Mouse (Mus musculus): ENCODE measurements at regions not wholly inside any gene's neighbourhood (a gene's known extent, or its start where the extent isn't known, plus 50 kb on each side); places are given as distances from the start of the nearest gene placed in this dataset.

- Histone ChIP-seq H3K36me3 (no peaks in the 10 kb centered on the region), H3K4me1 (replicated peaks) (peaks cover 17% of the 10 kb centered on the region), H3K4me3 (replicated peaks) (peak overlapping the region; percentile 40; the same call in 1 of the 2 replicates), H3K9me3 (no peaks in the 10 kb centered on the region), H3K27me3 (replicated peaks) (no peaks in the 10 kb centered on the region), H3K27ac (peak overlapping the region; percentile 98), H3K4me2 (replicated peaks) (peak overlapping the region; percentile 77), H3K9ac (no peak overlapping the region)
- ATAC-seq, result no peak
- 27% methylated on average over 2 of the region's 2 CpGs for WGBS
These were observed 88.5 kb upstream of the Ssbp2 start for GRCm38 (mm10) chr13:91371596-91371987.

- no peak overlapping the region for H3K4me3 ChIP-seq (replicated peaks)
- H3K27ac ChIP-seq, result peak overlapping the region; percentile 98
- 70% methylated on average over 11 of the region's 11 CpGs for WGBS
- H3K9ac ChIP-seq, result no peak overlapping the region
- H3K4me2 ChIP-seq (replicated peaks), result no peak overlapping the region
- no peaks in the 10 kb centered on the region for H3K27me3 ChIP-seq (replicated peaks)
- H3K9me3 ChIP-seq, result no peaks in the 10 kb centered on the region
- no peaks in the 10 kb centered on the region for H3K36me3 ChIP-seq
- ATAC-seq, result no peak
- H3K4me1 ChIP-seq (replicated peaks), result peaks cover 17% of the 10 kb centered on the region
These were observed 87.8 kb upstream of the Ssbp2 start for GRCm38 (mm10) chr13:91372130-91372875.

DNA sequence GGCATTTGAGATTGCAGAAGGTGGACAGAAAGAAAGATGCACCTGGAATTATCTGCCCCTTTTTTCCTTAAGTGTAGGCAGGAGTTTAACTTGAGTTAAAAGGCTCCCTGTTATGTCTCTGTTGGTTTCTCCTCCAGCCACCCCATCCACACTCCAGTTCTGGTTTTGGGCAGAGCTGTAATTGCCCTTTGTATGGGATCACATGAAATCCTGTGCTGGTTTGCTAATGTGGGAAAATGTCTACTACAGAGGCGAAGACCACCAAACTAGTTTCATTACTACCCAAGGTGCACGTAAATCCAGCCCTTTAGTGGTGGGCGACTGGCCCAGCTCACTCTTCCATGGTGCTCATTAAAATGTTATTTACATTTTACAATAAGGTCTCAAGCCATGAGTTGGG lies 85.9 kb upstream of the Ssbp2 start:
- no peak overlapping the region for H3K4me2 ChIP-seq (replicated peaks)
- no peaks in the 10 kb centered on the region for H3K36me3 ChIP-seq
- H3K4me1 ChIP-seq (replicated peaks), result peaks cover 17% of the 10 kb centered on the region
- WGBS, result 23% methylated on average over 3 of the region's 3 CpGs
- H3K4me3 ChIP-seq (replicated peaks), result no peak overlapping the region
- no peak overlapping the region for H3K9ac ChIP-seq
- H3K27ac ChIP-seq, result peak overlapping the region; percentile 34; the same call in 1 of the 2 replicates
- H3K9me3 ChIP-seq, result no peaks in the 10 kb centered on the region
- ATAC-seq, result no peak
- H3K27me3 ChIP-seq (replicated peaks), result no peaks in the 10 kb centered on the region

- ATAC-seq, result no peak
- H3K4me1 ChIP-seq (replicated peaks), result peaks cover 14% of the 10 kb centered on the region
- WGBS, result 81% methylated on average over 3 of the region's 3 CpGs
These were observed 83.5 kb upstream of the Ssbp2 start for GRCm38 (mm10) chr13:91376556-91376955.

GRCm38 (mm10) chr13:91377428-91377827 lies 82.7 kb upstream of the Ssbp2 start:
- no peak overlapping the region for H3K4me3 ChIP-seq (replicated peaks)
- H3K9ac ChIP-seq, result no peak overlapping the region
- H3K27me3 ChIP-seq (replicated peaks), result no peaks in the 10 kb centered on the region
- peaks cover 5% of the 10 kb centered on the region for H3K4me1 ChIP-seq (replicated peaks)
- H3K4me2 ChIP-seq (replicated peaks), result no peak overlapping the region
- WGBS, result 90% methylated on average over 7 of the region's 7 CpGs
- H3K36me3 ChIP-seq, result no peaks in the 10 kb centered on the region
- no peaks in the 10 kb centered on the region for H3K9me3 ChIP-seq
- no peak for ATAC-seq
- H3K27ac ChIP-seq, result no peak overlapping the region

More at GRCm38 (mm10) chr13:91376556-91376955, 83.5 kb upstream of the Ssbp2 start:
- Histone ChIP-seq H3K27me3 (replicated peaks) (no peaks in the 10 kb centered on the region), H3K4me3 (replicated peaks) (no peak overlapping the region), H3K9ac (no peak overlapping the region), H3K9me3 (no peaks in the 10 kb centered on the region), H3K4me2 (replicated peaks) (no peak overlapping the region), H3K27ac (no peak overlapping the region), H3K36me3 (no peaks in the 10 kb centered on the region)

GRCm38 (mm10) chr13:91377972-91378371 lies 82.1 kb upstream of the Ssbp2 start:
- Histone ChIP-seq H3K4me2 (replicated peaks) (no peak overlapping the region), H3K4me1 (replicated peaks) (0 out of 2 replicates have a peak, but pooled peaks cover 1% of the 10 kb centered on the region), H3K9me3 (no peaks in the 10 kb centered on the region), H3K27ac (no peak overlapping the region), H3K27me3 (replicated peaks) (no peaks in the 10 kb centered on the region), H3K9ac (no peak overlapping the region), H3K36me3 (no peaks in the 10 kb centered on the region), H3K4me3 (replicated peaks) (no peak overlapping the region)
- WGBS, result 88% methylated on average over 9 of the region's 9 CpGs
- ATAC-seq, result no peak

- WGBS, result 70% methylated on average over 4 of the region's 4 CpGs
- no peak for ATAC-seq
- H3K9ac ChIP-seq, result no peak overlapping the region
These were observed 74.7 kb upstream of the Ssbp2 start for GRCm38 (mm10) chr13:91385393-91385792.

GRCm38 (mm10) chr13:91387913-91388312 lies 72.2 kb upstream of the Ssbp2 start:
- H3K27ac ChIP-seq, result no peak overlapping the region
- H3K36me3 ChIP-seq, result no peaks in the 10 kb centered on the region
- no peak overlapping the region for H3K9ac ChIP-seq
- peak; percentile 51; the same call in 1 of the 2 replicates for ATAC-seq
- no peak overlapping the region for H3K4me2 ChIP-seq (replicated peaks)
- WGBS, result 48% methylated on average over 10 of the region's 10 CpGs
- no peaks in the 10 kb centered on the region for H3K27me3 ChIP-seq (replicated peaks)
- H3K4me3 ChIP-seq (replicated peaks), result no peak overlapping the region
- H3K4me1 ChIP-seq (replicated peaks), result 0 out of 2 replicates have a peak, but pooled peaks cover 4% of the 10 kb centered on the region
- H3K9me3 ChIP-seq, result no peaks in the 10 kb centered on the region

More at GRCm38 (mm10) chr13:91385393-91385792, 74.7 kb upstream of the Ssbp2 start:
- no peak overlapping the region for H3K27ac ChIP-seq
- H3K9me3 ChIP-seq, result no peaks in the 10 kb centered on the region
- H3K4me3 ChIP-seq (replicated peaks), result no peak overlapping the region
- 0 out of 2 replicates have a peak, but pooled peaks cover 4% of the 10 kb centered on the region for H3K4me1 ChIP-seq (replicated peaks)
- H3K4me2 ChIP-seq (replicated peaks), result no peak overlapping the region
- no peaks in the 10 kb centered on the region for H3K27me3 ChIP-seq (replicated peaks)
- H3K36me3 ChIP-seq, result no peaks in the 10 kb centered on the region

DNA sequence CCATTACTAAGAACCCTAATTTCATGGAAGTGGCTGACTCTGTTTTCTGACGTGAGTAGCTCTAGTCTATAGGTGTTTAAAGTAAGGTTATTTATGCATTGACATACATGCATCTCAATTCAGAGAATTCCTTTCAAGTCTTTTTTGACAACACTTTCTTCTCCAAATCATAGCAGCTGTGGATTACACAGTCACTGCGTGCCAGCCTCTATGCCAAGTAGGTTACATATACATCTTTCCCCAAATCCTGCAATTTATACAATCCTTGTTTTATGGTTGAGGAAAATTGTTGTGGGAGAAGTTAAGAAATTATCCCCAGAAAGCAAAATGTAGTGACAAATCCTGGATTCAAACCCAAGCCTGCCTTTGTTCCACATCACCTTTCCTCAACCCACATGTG lies 56.5 kb upstream of the Ssbp2 start:
- Histone ChIP-seq H3K9ac (no peak overlapping the region), H3K4me1 (replicated peaks) (0 out of 2 replicates have a peak, but pooled peaks cover 1% of the 10 kb centered on the region), H3K4me2 (replicated peaks) (no peak overlapping the region), H3K27ac (no peak overlapping the region), H3K27me3 (replicated peaks) (no peaks in the 10 kb centered on the region), H3K4me3 (replicated peaks) (no peak overlapping the region), H3K9me3 (no peaks in the 10 kb centered on the region), H3K36me3 (no peaks in the 10 kb centered on the region)
- 83% methylated on average over 2 of the region's 2 CpGs for WGBS
- ATAC-seq, result no peak

GRCm38 (mm10) chr13:91405027-91405426 lies 55.1 kb upstream of the Ssbp2 start:
- Histone ChIP-seq H3K9me3 (no peaks in the 10 kb centered on the region), H3K4me3 (replicated peaks) (no peak overlapping the region), H3K36me3 (no peaks in the 10 kb centered on the region), H3K27ac (no peak overlapping the region), H3K4me2 (replicated peaks) (no peak overlapping the region), H3K4me1 (replicated peaks) (0 out of 2 replicates have a peak, but pooled peaks cover 2% of the 10 kb centered on the region), H3K27me3 (replicated peaks) (no peaks in the 10 kb centered on the region), H3K9ac (no peak overlapping the region)
- ATAC-seq, result no peak
- 86% methylated on average over 2 of the region's 2 CpGs for WGBS

DNA sequence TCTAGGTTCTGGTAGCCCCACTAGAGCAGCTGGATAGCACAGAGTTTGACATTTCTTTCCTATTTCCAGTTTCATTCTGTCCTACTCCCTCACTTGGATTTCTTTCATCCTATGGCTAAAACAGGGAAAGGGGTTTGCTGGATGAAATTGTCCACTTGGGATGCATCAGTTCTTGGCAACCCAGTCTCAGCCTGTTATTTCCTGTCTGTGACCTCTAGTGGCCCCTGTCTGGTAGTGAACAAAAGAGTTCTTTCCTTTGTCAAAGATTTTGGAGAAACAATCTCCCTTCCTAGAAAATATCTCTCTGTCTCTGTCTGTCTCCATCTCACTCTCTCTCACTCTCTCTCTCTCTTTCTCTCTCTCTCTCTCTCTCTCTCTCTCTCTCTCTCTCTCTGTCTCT lies 50.0 kb upstream of the Ssbp2 start:
- Histone ChIP-seq H3K36me3 (no peaks in the 10 kb centered on the region), H3K27me3 (replicated peaks) (no peaks in the 10 kb centered on the region), H3K9me3 (no peaks in the 10 kb centered on the region), H3K27ac (no peak overlapping the region), H3K4me3 (replicated peaks) (no peak overlapping the region), H3K9ac (no peak overlapping the region), H3K4me2 (replicated peaks) (no peak overlapping the region), H3K4me1 (replicated peaks) (0 out of 2 replicates have a peak, but pooled peaks cover 2% of the 10 kb centered on the region)
- no peak for ATAC-seq
